Mouse (Mus musculus) hematopoietic stem cell, adult 5-6 weeks (primary cell): ENCODE results near the gene Pla2g6. TPM values are rescaled to one million over a fixed set of nuclear protein-coding genes. Genes with fewer than 3 reads are reported as not detected.

Experiments used
- ATAC-seq, 2 experiments: fragments of 125-278 bp in 1 of 2; replicated peaks in 1 of 2; 2 replicates each; pipeline ENCODE4 v1.8.0; 2016 to 2017; ENCODE audit warnings: inconsistent platforms in 2 of 2, mild to moderate bottlenecking in 2 of 2, moderate number of reproducible peaks in 2 of 2, low read depth in 1 of 2, moderate TSS enrichment in 1 of 2; ENCODE audit not compliant: low FRiP score in 2 of 2, poor library complexity in 2 of 2, severe bottlenecking in 2 of 2, insufficient read depth in 1 of 2, low TSS enrichment in 1 of 2
- total RNA-seq: library from RNA; stranded (forward); fragments of 172-1452, 232-1000 nt; gene quantifications from 2 replicates; pipeline ENCODE4 v1.2.3, GENCODE M21; 2017

Gene Pla2g6
- 7.4 and 10.2 TPM in 2 replicates for total RNA-seq

GRCm38 (mm10) chr15:79328058-79328938 lies at the start of gene Pla2g6:
TSS of gene Pla2g6 (minus strand) at chr15:79328390.
- peak; percentile 90 to 92 for ATAC-seq

- no peak for ATAC-seq
These were observed 49.5 kb upstream of the Pla2g6 start for GRCm38 (mm10) chr15:79377681-79378080.

- no peak for ATAC-seq
These were observed 46.6 kb upstream of the Pla2g6 start for GRCm38 (mm10) chr15:79374760-79375159.

GRCm38 (mm10) chr15:79370281-79370843 lies 42.2 kb upstream of the Pla2g6 start:
- peak; percentile 27 to 47; a peak in 1 of 4 replicates for ATAC-seq

- ATAC-seq, result no peak
These were observed 41.5 kb upstream of the Pla2g6 start for GRCm38 (mm10) chr15:79369452-79370280.

GRCm38 (mm10) chr15:79368861-79369440 lies 40.8 kb upstream of the Pla2g6 start:
- no peak for ATAC-seq

DNA sequence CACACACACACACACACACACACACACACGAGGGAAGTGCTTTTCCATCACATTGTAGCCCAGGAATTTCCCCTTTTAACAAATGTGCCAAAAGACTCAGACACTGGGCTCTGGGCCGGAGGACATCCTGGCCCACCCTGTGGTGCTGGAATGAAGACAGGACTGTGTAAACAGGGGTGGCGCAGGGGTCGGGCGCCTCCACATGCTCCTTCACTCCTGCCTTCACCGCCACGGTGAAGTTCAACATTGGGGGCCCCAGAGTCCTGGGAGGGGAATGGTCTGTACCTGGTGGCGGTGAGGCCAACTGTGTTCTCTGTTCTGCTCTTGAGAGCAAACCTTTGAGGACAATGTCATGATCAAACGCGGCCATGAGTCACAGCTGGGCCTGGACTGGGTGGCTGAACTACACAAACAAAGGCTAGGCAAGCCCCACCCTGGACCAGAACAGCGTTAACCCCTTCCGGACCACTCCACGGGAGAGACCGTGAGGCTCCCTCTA lies 40.2 kb upstream of the Pla2g6 start:
- no peak for ATAC-seq

GRCm38 (mm10) chr15:79366402-79366801 lies 38.2 kb upstream of the Pla2g6 start:
- no peak for ATAC-seq

GRCm38 (mm10) chr15:79365068-79365467 lies 36.9 kb upstream of the Pla2g6 start:
- no peak for ATAC-seq

DNA sequence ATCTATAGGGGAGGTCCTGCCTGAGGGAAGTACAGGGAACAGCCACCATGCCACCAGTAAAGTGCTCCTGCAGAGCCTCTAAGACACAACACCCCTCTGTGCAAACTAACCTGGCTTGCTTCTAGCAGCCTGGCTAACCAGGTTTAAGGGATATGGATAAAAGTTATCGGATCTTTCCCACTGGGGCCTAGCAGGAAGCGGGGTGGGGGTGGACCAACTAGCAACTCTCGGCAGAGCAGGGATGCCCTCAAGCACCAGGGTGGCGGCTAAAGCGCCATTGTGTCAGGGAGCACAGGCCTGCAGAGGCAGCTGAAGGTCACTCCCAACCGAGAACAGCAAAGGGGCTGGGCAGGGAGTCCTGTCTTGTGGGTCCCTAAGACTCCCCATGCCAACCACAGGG lies 35.9 kb upstream of the Pla2g6 start:
- ATAC-seq, result no peak

DNA sequence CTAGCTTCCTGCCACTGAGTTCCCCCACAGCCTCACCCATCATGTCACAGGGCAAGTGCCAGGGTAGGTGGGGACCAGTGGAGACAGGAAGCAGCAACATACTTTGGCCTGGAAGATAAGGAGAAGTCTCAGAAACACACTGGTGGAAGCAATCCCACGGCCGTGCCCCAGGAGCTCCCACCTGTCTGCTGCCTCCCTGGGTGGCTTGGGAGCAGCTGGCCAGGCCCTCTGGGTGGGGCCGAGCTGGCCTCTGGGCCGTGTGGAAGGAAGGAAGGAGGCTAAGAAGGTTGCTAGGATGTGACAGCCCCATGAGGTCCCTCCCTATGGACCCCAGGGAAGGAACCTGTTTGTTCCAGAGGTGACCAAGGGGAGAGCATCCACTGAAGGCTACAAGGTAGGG lies 32.8 kb upstream of the Pla2g6 start:
- ATAC-seq, result peak; percentile 19 to 34; a peak in 2 of 4 replicates

DNA sequence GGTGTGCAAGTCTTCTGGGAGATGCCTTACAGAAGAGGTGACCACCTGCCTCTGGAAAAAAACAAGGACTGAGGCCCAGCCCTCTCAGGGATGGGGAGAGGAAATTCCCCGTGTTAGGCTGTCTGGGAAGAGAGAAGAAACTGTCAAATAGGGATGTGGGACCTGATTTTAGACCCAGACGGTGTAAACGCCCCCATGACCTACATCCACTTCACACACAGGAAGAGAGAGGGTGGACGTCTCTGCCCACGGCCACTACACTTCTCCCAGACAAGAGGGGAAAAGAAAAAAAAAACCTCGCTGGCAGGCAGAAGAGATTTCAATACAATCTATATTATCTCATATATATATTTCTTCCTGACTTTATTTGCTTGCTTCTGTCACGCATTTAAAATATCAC lies 32.2 kb upstream of the Pla2g6 start:
- no peak for ATAC-seq

GRCm38 (mm10) chr15:79359954-79360353 lies 31.8 kb upstream of the Pla2g6 start:
- no peak for ATAC-seq

- ATAC-seq, result no peak
These were observed 29.9 kb upstream of the Pla2g6 start for GRCm38 (mm10) chr15:79357974-79358690.

- ATAC-seq, result peak; percentile 9 to 56; a peak in 2 of 4 replicates
These were observed 29.1 kb upstream of the Pla2g6 start for GRCm38 (mm10) chr15:79357036-79357911.

- ATAC-seq, result no peak
These were observed 28.3 kb upstream of the Pla2g6 start for GRCm38 (mm10) chr15:79356481-79356880.
